9 mouse cellular contexts compared by ENCODE assay signal in the genomic region with DNA sequence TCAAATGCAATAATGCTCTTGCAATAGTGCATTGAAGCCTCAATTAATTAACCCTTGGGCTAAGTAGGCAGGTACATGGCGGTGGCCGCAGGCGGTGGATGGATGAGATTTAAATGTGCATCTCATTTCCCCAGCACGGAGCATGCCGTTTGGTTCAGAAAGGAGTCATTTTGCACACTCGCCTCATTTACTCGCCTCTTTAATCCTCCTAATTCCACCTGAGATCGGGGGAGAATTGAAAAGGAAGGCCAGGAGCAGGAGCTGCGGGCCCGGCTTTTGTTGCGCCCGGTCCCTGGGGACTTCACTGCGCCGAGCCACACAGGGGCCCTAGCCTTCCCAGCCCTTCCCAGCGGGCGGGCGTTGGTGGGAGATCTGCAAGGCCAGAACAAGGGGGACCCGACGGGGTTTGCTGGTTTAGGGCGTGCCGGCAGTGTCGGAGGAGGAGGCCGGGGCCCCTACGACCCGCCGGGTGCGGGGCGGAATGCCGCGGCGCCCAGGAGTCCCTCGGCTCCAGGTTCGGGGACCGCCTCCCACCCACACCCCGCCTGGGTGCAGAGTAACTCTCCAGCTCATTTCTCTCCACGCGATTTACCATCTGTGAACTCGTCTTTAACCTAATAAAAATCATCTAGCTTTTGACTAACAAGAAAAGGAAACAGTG.
DNase-seq lines count a peak whose midpoint lies in the region; ATAC-seq and TF ChIP-seq lines count a peak whose summit lies in the region.
"Had no signal": no experiment of that assay in that cellular context is flagged by ENCODE, and none has a peak within 500 bp of the region (broad histone marks: within the 10 kb centered on the region; RNA-seq: fewer than 3 reads in every experiment).

No protein-coding gene starts in this region.

- no peak for TF ChIP-seq CTCF in lung, embryonic 14.5 days (IDR thresholded peaks at IDR 0.05; ENCODE audit: low read depth)

- H3K9ac ChIP-seq in lung, embryonic 14.5 days = no peak overlapping the region
- no peak overlapping the region for H3K9ac ChIP-seq in embryonic facial prominence, embryonic 12.5 days
- H3K9ac ChIP-seq in hindbrain, embryonic 12.5 days = 0 out of 2 replicates have a peak overlapping the region, but pooled peaks have one; percentile 19
- H3K9ac ChIP-seq in midbrain, embryonic 16.5 days (ENCODE audit: low read depth, low read length) = peak overlapping the region; percentile 51

- peaks cover 69% of the 10 kb centered on the region for H3K27me3 ChIP-seq in lung, embryonic 14.5 days (ENCODE audit: insufficient read depth, low read length)
- H3K27me3 ChIP-seq in embryonic facial prominence, embryonic 12.5 days = peaks cover 67% of the 10 kb centered on the region
- peaks cover 97% of the 10 kb centered on the region for H3K27me3 ChIP-seq in hindbrain, embryonic 12.5 days
- H3K27me3 ChIP-seq in midbrain, embryonic 16.5 days (ENCODE audit: control insufficient read depth, insufficient read depth, low read depth, low read length) = peaks cover 66% of the 10 kb centered on the region

- H3K36me3 ChIP-seq in lung, embryonic 14.5 days (ENCODE audit: insufficient read depth) = no peaks in the 10 kb centered on the region
- no peaks in the 10 kb centered on the region for H3K36me3 ChIP-seq in embryonic facial prominence, embryonic 12.5 days
- no peaks in the 10 kb centered on the region for H3K36me3 ChIP-seq in hindbrain, embryonic 12.5 days
- no peaks in the 10 kb centered on the region for H3K36me3 ChIP-seq in midbrain, embryonic 16.5 days (ENCODE audit: control insufficient read depth, insufficient read depth, low read length)

- H3K27ac ChIP-seq in lung, embryonic 14.5 days (ENCODE audit: low read depth) = no peak overlapping the region
- no peak overlapping the region for H3K27ac ChIP-seq in embryonic facial prominence, embryonic 12.5 days
- H3K27ac ChIP-seq in hindbrain, embryonic 12.5 days = peak overlapping the region; percentile 73
- H3K27ac ChIP-seq in midbrain, embryonic 16.5 days (ENCODE audit: low read length) = no peak overlapping the region; the same call in 1 of the 2 replicates
- H3K27ac ChIP-seq: macrophage had no signal

- H3K4me2 ChIP-seq in lung, embryonic 14.5 days = peak overlapping the region; percentile 50
- peak overlapping the region; percentile 52 for H3K4me2 ChIP-seq in embryonic facial prominence, embryonic 12.5 days (replicated peaks)
- H3K4me2 ChIP-seq in hindbrain, embryonic 12.5 days (replicated peaks) = peak overlapping the region; percentile 50
- peak overlapping the region; percentile 56 for H3K4me2 ChIP-seq in midbrain, embryonic 16.5 days (ENCODE audit: low read length)

- no peak for DNase-seq in lung, embryonic 14.5 days
- no peak for DNase-seq in lung, postnatal 25 days (ENCODE audit: low spot score)
- DNase-seq in right cerebral cortex, adult 18-20 months = no peak
- DNase-seq in spleen, postnatal 14 days (ENCODE audit: low spot score in 2 of 2) = no peak
- DNase-seq in kidney, adult 11 months = no peak

- H3K9me3 ChIP-seq in lung, embryonic 14.5 days (ENCODE audit: low read depth, low read length) = no peaks in the 10 kb centered on the region
- no peaks in the 10 kb centered on the region for H3K9me3 ChIP-seq in embryonic facial prominence, embryonic 12.5 days
- no peaks in the 10 kb centered on the region for H3K9me3 ChIP-seq in hindbrain, embryonic 12.5 days (replicated peaks)
- no peaks in the 10 kb centered on the region for H3K9me3 ChIP-seq in midbrain, embryonic 16.5 days (replicated peaks; ENCODE audit: control insufficient read depth, low read length, poor library complexity, severe bottlenecking)

- no peak for ATAC-seq in lung, embryonic 14.5 days (ENCODE audit: insufficient read depth)
- no peak for ATAC-seq in embryonic facial prominence, embryonic 12.5 days (ENCODE audit: insufficient number of reproducible peaks, insufficient read depth, low FRiP score, low TSS enrichment)
- peak; percentile 81 for ATAC-seq in hindbrain, embryonic 12.5 days (ENCODE audit: low FRiP score)
- peak; percentile 78 for ATAC-seq in midbrain, embryonic 16.5 days

- no peaks in the 10 kb centered on the region for H3K4me1 ChIP-seq in lung, embryonic 14.5 days (ENCODE audit: insufficient read depth)
- H3K4me1 ChIP-seq in embryonic facial prominence, embryonic 12.5 days = peaks cover 7% of the 10 kb centered on the region
- peaks cover 14% of the 10 kb centered on the region for H3K4me1 ChIP-seq in hindbrain, embryonic 12.5 days
- peaks cover 12% of the 10 kb centered on the region for H3K4me1 ChIP-seq in midbrain, embryonic 16.5 days (ENCODE audit: control insufficient read depth, insufficient read depth, low read length)

- WGBS in lung, embryonic 14.5 days = 2% methylated on average over 38 of the region's 38 CpGs
- WGBS in embryonic facial prominence, embryonic 12.5 days = under 1% methylated on average over 34 of the region's 38 CpGs
- under 1% methylated on average over 38 of the region's 38 CpGs for WGBS in hindbrain, embryonic 12.5 days
- under 1% methylated on average over 38 of the region's 38 CpGs for WGBS in midbrain, embryonic 16.5 days

- peak overlapping the region; percentile 28 for H3K4me3 ChIP-seq in lung, embryonic 14.5 days (ENCODE audit: low read depth, low read length)
- H3K4me3 ChIP-seq in embryonic facial prominence, embryonic 12.5 days = peak overlapping the region; percentile 36
- H3K4me3 ChIP-seq in hindbrain, embryonic 12.5 days = peak overlapping the region; percentile 23
- peak overlapping the region; percentile 31 for H3K4me3 ChIP-seq in midbrain, embryonic 16.5 days (ENCODE audit: low read depth, low read length)

Comparison
In these comparisons a context has a peak if more than half of its experiments do, and no peak if none do; other contexts are left out.
1. ATAC-seq: peak in hindbrain, embryonic 12.5 days (single experiment) and midbrain, embryonic 16.5 days (single experiment); none in lung, embryonic 14.5 days (single experiment) and embryonic facial prominence, embryonic 12.5 days (single experiment).
2. H3K9ac ChIP-seq: peak in hindbrain, embryonic 12.5 days (single experiment) and midbrain, embryonic 16.5 days (single experiment); none in lung, embryonic 14.5 days (single experiment) and embryonic facial prominence, embryonic 12.5 days (single experiment).
3. Peak in every context shown above with its lines, with median percentiles within 50 percentile points of each other: H3K4me2 ChIP-seq and H3K4me3 ChIP-seq.